Mouse (Mus musculus) hematopoietic stem cell, adult 5-6 weeks (primary cell): ENCODE data around the gene Ceacam20. TPM values are rescaled to one million over a fixed set of nuclear protein-coding genes. Genes with fewer than 3 reads are reported as not detected.
"Not testable (repeated sequence)": the region's sequence is repeated elsewhere in the genome, so short reads cannot be mapped to it uniquely, and the experiment has no call there.

Source experiments
- ATAC-seq, 2 experiments: fragments of 125-278 bp in 1 of 2; replicated peaks in 1 of 2; 2 replicates each; pipeline ENCODE4 v1.8.0; 2016 to 2017; ENCODE audit warnings: inconsistent platforms in 2 of 2, mild to moderate bottlenecking in 2 of 2, moderate number of reproducible peaks in 2 of 2, low read depth in 1 of 2, moderate TSS enrichment in 1 of 2; ENCODE audit not compliant: low FRiP score in 2 of 2, poor library complexity in 2 of 2, severe bottlenecking in 2 of 2, insufficient read depth in 1 of 2, low TSS enrichment in 1 of 2
- total RNA-seq: library from RNA; stranded (forward); fragments of 172-1452, 232-1000 nt; gene quantifications from 2 replicates; pipeline ENCODE4 v1.2.3, GENCODE M21; 2017

Ceacam20 gene
- total RNA-seq, 1 experiment from 2014 or later = not detected

DNA sequence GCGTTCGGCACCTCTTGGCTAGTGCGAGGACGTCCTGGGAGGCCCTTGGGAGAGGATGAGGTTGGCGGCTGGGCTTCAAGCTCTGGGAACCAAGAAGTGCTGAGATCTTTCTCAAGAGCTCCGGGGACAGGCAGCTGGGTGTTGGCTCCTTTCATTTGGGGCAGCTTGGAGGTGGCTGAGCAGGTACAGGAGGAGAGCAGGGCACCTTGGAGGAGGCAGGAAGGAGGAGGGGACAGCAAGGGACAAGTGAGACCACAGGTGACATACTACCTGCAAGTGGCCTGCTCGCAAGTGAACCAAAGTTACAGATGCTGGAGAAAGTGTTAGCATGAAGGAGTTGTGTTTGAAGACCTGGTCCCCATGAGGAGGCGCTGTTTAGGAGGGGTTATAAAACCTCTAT is 20.5 kb upstream of the Ceacam20 start:
- no peak for ATAC-seq

GRCm38 (mm10) chr7:19945201-19945600 is 20.0 kb upstream of the Ceacam20 start:
- ATAC-seq = peak in 1 of 2 experiments; percentile 43; a peak in 2 of 4 replicates

- ATAC-seq = peak in 1 of 2 experiments; percentile 44; a peak in 1 of 4 replicates
Observed at GRCm38 (mm10) chr7:19945821-19946515, 19.2 kb upstream of the Ceacam20 start.

- ATAC-seq = no peak
Observed at GRCm38 (mm10) chr7:19948956-19949355, 16.3 kb upstream of the Ceacam20 start.

DNA sequence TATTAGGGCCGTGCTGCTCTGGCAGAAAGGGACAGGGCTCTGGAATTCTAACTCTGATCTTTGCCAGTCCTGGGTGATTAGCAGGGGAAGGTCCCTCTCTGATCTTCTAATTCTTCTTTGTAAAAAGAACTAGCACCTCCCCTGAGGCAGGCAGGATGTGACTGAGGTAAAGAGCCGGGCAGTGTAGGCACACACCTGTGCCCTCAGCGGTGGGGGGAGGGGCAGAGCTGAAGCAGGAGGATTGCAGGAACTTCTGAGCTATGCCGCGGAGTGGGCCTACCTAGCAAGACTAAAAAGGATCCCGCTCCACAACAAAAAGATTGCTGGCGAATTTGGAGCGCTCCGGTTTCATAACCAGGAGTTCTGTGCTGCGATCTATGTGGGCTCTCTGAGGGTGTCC is 15.2 kb upstream of the Ceacam20 start:
- ATAC-seq = no peak

- no peak for ATAC-seq
Observed at GRCm38 (mm10) chr7:19950589-19950988, 14.6 kb upstream of the Ceacam20 start, which contains the start of gene Igsf23. TSS of gene Igsf23 (minus strand) at chr7:19950756.

GRCm38 (mm10) chr7:19952320-19952986 is 12.8 kb upstream of the Ceacam20 start:
- ATAC-seq = no peak

GRCm38 (mm10) chr7:19953054-19953453 is 12.2 kb upstream of the Ceacam20 start:
- no peak for ATAC-seq

- ATAC-seq = no peak
Observed at GRCm38 (mm10) chr7:19955861-19956260, 9.4 kb upstream of the Ceacam20 start.

GRCm38 (mm10) chr7:19956341-19956781 is 8.9 kb upstream of the Ceacam20 start:
- ATAC-seq = peak; percentile 74 to 87; a peak in 3 of 4 replicates

DNA sequence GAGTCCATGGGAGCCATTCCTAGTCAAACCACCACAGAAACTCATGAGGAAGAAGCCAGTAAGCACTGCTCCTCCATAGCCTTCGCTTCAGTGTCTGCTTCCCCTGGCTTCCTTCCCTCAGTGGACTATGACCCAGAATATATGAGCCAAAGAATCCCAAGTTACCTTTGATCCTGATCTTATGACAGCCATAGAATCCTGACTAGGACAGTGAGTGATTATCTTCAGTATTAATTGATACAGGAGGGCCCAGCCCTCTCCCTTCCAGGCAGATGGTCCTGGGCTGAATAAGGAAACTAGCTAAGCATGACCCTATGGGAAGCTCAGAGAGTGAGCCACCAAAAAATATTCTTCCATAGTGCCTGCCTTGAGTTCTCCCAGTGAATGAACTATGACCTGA is 2.8 kb upstream of the Ceacam20 start:
- no peak for ATAC-seq

GRCm38 (mm10) chr7:19969106-19969505 is 3.9 kb downstream of the Ceacam20 start:
- no peak for ATAC-seq

DNA sequence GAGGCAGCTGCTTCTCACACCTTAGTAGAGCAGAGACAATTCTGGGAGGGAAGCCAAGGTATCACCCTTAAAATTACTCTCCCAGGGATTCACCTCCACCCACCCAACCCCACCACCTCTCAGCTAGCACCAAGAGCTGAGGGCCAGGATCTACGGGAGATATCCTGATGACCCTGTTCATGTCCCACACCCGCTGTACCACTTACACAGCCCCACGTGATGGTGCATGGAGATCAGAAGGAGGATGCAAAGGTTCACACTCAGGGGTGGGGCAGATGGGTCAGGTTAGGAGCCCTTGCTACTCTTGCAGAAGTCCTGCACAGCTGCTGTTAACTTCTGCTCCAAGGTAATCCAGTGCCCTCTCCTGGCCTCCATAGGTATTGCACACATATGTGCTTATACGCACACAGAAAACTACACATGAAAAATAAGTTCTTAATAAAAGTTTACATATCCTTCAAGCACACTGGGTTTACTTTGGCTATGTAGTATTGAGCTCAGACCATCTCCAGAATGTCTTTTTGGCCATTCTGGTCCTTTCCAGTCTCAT is 4.4 kb downstream of the Ceacam20 start:
- no peak for ATAC-seq

DNA sequence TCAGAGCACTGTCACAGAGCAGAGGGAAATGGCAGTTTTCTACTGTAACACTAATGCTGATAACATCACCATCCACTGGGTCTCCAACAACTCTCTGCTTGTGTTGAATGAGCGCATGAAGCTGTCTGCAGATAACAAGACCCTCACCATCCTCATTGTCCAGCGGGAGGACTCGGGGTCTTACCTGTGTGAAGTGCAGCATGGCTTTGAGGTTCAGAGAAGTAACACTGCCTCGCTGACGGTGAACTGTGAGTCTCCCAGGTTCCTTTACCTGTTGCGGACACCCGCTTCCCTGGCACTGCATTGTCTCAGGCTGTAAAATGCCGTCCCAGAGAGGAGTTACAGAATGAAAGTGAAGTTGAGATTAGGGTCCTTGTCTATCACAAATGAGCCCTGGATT is 5.0 kb downstream of the Ceacam20 start:
- ATAC-seq = no peak

GRCm38 (mm10) chr7:19971516-19971915 is 6.3 kb downstream of the Ceacam20 start:
- no peak for ATAC-seq

DNA sequence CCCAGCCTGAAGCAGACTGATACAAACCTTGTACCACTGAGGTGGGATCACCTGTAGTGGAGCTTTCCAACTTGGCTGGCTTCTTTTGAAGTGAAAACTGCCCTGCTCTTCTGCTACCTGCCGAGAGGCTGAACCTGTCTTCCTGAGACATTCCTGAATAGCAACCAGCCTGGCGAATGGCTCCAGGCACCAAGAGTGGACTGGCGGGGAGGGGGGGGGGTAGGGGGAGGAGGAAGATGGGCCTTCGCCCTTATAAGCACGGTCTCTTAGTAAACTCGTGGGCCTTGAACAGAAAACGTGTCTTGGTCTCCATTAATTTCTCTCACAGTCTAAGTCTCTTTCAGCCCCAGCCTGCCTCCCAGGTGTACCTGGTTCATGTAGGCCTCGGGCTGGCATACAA is 26.0 kb downstream of the Ceacam20 start, which contains the start of gene Nlrp9b:
TSS of gene Nlrp9b (plus strand) at position 301 of the 400 bp plus-strand sequence.
- not testable (repeated sequence) for ATAC-seq

DNA sequence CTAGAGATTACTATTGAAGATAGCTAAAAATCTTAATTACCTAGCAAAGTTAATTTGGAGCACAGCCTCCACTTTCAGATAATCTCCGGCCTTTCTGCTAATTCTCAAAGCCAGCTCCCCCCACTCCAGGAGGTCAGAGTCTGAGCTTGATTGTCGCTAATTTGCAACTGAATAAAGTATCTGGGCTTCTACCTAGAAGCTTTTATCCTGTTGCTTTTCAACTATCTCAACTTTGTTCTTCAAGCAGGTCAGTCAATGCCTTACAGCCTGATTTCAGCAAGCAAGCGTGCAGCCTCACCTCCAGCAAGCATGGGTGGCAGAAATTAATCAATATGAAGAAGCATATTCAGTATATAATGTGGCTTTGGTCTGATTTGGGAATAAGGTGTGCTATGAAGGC is 31.5 kb downstream of the Ceacam20 start:
- ATAC-seq = not testable (repeated sequence)

DNA sequence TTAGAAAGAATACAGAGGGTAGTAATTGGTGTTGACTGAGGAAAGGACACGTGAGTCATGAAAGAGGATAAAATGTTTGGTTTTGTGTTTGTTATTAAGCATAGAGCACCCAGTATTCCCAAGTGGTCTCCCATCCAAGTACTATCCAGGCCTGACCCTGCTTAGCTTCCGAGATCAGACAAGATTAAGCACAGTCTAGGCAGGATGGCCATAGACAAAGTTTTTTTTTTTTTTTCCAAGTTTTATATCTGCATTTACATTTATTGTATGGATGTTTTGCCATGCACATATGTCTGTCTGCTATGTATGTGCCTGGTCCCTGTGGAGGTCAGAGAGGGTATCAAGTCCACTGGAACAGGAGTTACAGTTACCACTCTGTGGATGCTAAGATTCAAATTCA is 44.8 kb downstream of the Ceacam20 start:
- ATAC-seq = no peak
